Mouse (Mus musculus) CH12.LX (cell line): ENCODE results near the gene Arrdc2. TPM values are rescaled to one million over a fixed set of nuclear protein-coding genes. Genes with fewer than 3 reads are reported as not detected.
A peak's percentile ranks its signal among the peaks of the same experiment; 100 is the strongest.

Source experiments
- DNase-seq: peaks from one replicate; pipeline ENCODE4 v3.0.0-alpha.2; 2013; ENCODE audit errors: extremely low read depth
- H3K27ac ChIP-seq: 2 replicates; pipeline ENCODE4 v1.5.1; 2012; ENCODE audit warnings: low read depth, mild to moderate bottlenecking, control low read depth, moderate library complexity; ENCODE audit not compliant: insufficient read depth
- H3K27me3 ChIP-seq: replicated peaks from 2 replicates; pipeline ENCODE3; 2012; ENCODE audit warnings: inconsistent platforms
- H3K36me3 ChIP-seq, 2 experiments: replicated peaks in 1 of 2; 2 replicates each; pipeline versions ENCODE3 to v1.6.1; 2012; ENCODE audit warnings: inconsistent platforms in 1 of 2, low read length in 1 of 2, mild to moderate bottlenecking in 1 of 2, mixed read lengths in 1 of 2, moderate library complexity in 1 of 2; ENCODE audit not compliant: control insufficient read depth in 1 of 2, insufficient read depth in 1 of 2
- H3K4me1 ChIP-seq, 2 experiments: 2 replicates each; pipeline ENCODE4 v1.6.1; 2012; ENCODE audit warnings: inconsistent platforms in 1 of 2, moderate library complexity in 1 of 2; ENCODE audit not compliant: insufficient read depth in 2 of 2, control insufficient read depth in 1 of 2
- H3K4me2 ChIP-seq: 2 replicates; pipeline ENCODE4 v1.6.1; 2012; ENCODE audit warnings: low read depth, mild to moderate bottlenecking, control low read depth; ENCODE audit not compliant: poor library complexity, insufficient read depth, severe bottlenecking
- H3K4me3 ChIP-seq, 3 experiments: fragments of 150-350 bp in 1 of 3; sonication (generic) in 1 of 3; replicated peaks in 1 of 3; 2 replicates each; pipeline versions ENCODE3 to v1.5.1; 2011 to 2012; ENCODE audit warnings: low read depth in 2 of 3, low read length in 2 of 3, mild to moderate bottlenecking in 2 of 3, moderate library complexity in 2 of 3, control low read depth in 1 of 3, improper control_type of control experiment in 1 of 3, inconsistent platforms in 1 of 3, mixed read lengths in 1 of 3; ENCODE audit not compliant: poor library complexity in 1 of 3
- H3K79me2 ChIP-seq: replicated peaks from 2 replicates; pipeline ENCODE4 v1.6.1; 2012; ENCODE audit warnings: mild to moderate bottlenecking, moderate library complexity; ENCODE audit not compliant: control insufficient read depth, poor library complexity, insufficient read depth, severe bottlenecking; ENCODE audit errors: extremely low read depth
- H3K9ac ChIP-seq: 2 replicates; pipeline ENCODE4 v1.6.1; 2012; ENCODE audit warnings: low read depth, mild to moderate bottlenecking, control low read depth, moderate library complexity; ENCODE audit not compliant: insufficient read depth
- H3K9me3 ChIP-seq: replicated peaks from 2 replicates; pipeline ENCODE3; 2012; ENCODE audit warnings: low read length, inconsistent platforms, mixed read lengths
- BHLHE40 ChIP-seq: IDR thresholded peaks from 2 replicates; pipeline ENCODE4 v1.6.1; 2011; ENCODE audit warnings: mild to moderate bottlenecking, low read depth, low read length, improper control_type of control experiment
- CHD2 ChIP-seq: IDR thresholded peaks from 2 replicates; pipeline ENCODE4 v1.6.1; 2011; ENCODE audit warnings: low read length, improper control_type of control experiment
- E2F4 ChIP-seq: IDR thresholded peaks from 2 replicates; pipeline ENCODE4 v1.6.1; 2011; ENCODE audit warnings: low read depth, low read length, improper control_type of control experiment; ENCODE audit not compliant: insufficient replicate concordance
- ELF1 ChIP-seq: IDR thresholded peaks from 2 replicates; pipeline ENCODE4 v1.6.1; 2014; ENCODE audit warnings: low read depth, mild to moderate bottlenecking, inconsistent platforms, low read length, improper control_type of control experiment
- EP300 ChIP-seq: IDR thresholded peaks from 2 replicates; pipeline ENCODE4 v1.6.1; 2011; ENCODE audit warnings: low read length, improper control_type of control experiment
- ETS1 ChIP-seq: conservative IDR thresholded peaks from 2 replicates; pipeline ENCODE4 v1.6.1; 2012; ENCODE audit warnings: low read depth, mild to moderate bottlenecking, inconsistent platforms, low read length, improper control_type of control experiment, moderate library complexity
- GABPA ChIP-seq: IDR thresholded peaks from 2 replicates; pipeline ENCODE4 v1.6.1; 2012; ENCODE audit warnings: low read depth, low read length, improper control_type of control experiment, inconsistent platforms; ENCODE audit not compliant: insufficient replicate concordance
- HCFC1 ChIP-seq: IDR thresholded peaks from 2 replicates; pipeline ENCODE4 v1.6.1; 2012; ENCODE audit warnings: low read depth, mild to moderate bottlenecking, inconsistent platforms, low read length, improper control_type of control experiment
- IRF4 ChIP-seq: IDR thresholded peaks from 2 replicates; pipeline ENCODE4 v1.6.1; 2014; ENCODE audit warnings: low read depth, mild to moderate bottlenecking, inconsistent platforms, low read length, improper control_type of control experiment
- JUN ChIP-seq: IDR thresholded peaks from 2 replicates; pipeline ENCODE4 v1.6.1; 2011; ENCODE audit warnings: low read depth, mild to moderate bottlenecking, low read length, improper control_type of control experiment, moderate library complexity; ENCODE audit not compliant: insufficient read depth
- KAT2A ChIP-seq: IDR thresholded peaks from 2 replicates; pipeline ENCODE4 v1.6.1; 2012; ENCODE audit warnings: low read length, improper control_type of control experiment, inconsistent platforms; ENCODE audit not compliant: insufficient replicate concordance
- MAFK ChIP-seq: IDR thresholded peaks from 2 replicates; pipeline ENCODE4 v1.6.1; 2011; ENCODE audit warnings: low read length, improper control_type of control experiment; ENCODE audit not compliant: insufficient replicate concordance
- MAX ChIP-seq: IDR thresholded peaks from 2 replicates; pipeline ENCODE4 v1.6.1; 2011; ENCODE audit warnings: low read length, improper control_type of control experiment
- MAZ ChIP-seq: IDR thresholded peaks from 2 replicates; pipeline ENCODE4 v1.6.1; 2012; ENCODE audit warnings: low read depth, mild to moderate bottlenecking, inconsistent platforms, low read length, improper control_type of control experiment, moderate library complexity
- MEF2A ChIP-seq: IDR thresholded peaks from 2 replicates; pipeline ENCODE4 v1.6.1; 2014; ENCODE audit warnings: low read depth, mild to moderate bottlenecking, inconsistent platforms, low read length, improper control_type of control experiment, borderline replicate concordance
- MXI1 ChIP-seq: IDR thresholded peaks from 2 replicates; pipeline ENCODE4 v1.6.1; 2011; ENCODE audit warnings: mild to moderate bottlenecking, low read depth, low read length, improper control_type of control experiment
- MYC ChIP-seq: IDR thresholded peaks from 2 replicates; pipeline ENCODE4 v1.6.1; 2011; ENCODE audit warnings: low read depth, mild to moderate bottlenecking, improper control_type of control experiment, low read length
- NELFE ChIP-seq: IDR thresholded peaks from 2 replicates; pipeline ENCODE4 v1.6.1; 2011; ENCODE audit warnings: low read depth, low read length, improper control_type of control experiment
- PAX5 ChIP-seq: IDR thresholded peaks from 2 replicates; pipeline ENCODE4 v1.6.1; 2012; ENCODE audit warnings: low read length, inconsistent platforms, mixed read lengths
- POLR2A ChIP-seq: IDR thresholded peaks from 2 replicates; pipeline ENCODE4 v1.6.1; 2011; ENCODE audit warnings: low read depth, mild to moderate bottlenecking, improper control_type of control experiment, low read length
- POLR2AphosphoS2 ChIP-seq: IDR thresholded peaks from 2 replicates; pipeline ENCODE4 v1.6.1; 2011; ENCODE audit warnings: low read depth, low read length, improper control_type of control experiment
- RCOR1 ChIP-seq: conservative IDR thresholded peaks from 2 replicates; pipeline ENCODE4 v1.6.1; 2012; ENCODE audit warnings: low read depth, mild to moderate bottlenecking, inconsistent platforms, low read length, improper control_type of control experiment
- SIN3A ChIP-seq: IDR thresholded peaks from 2 replicates; pipeline ENCODE4 v1.6.1; 2012; ENCODE audit warnings: low read length, improper control_type of control experiment, inconsistent platforms
- TBP ChIP-seq: conservative IDR thresholded peaks from 2 replicates; pipeline ENCODE4 v1.6.1; 2011; ENCODE audit warnings: low read depth, low read length, improper control_type of control experiment
- TCF12 ChIP-seq: IDR thresholded peaks from 2 replicates; pipeline ENCODE4 v1.6.1; 2014; ENCODE audit warnings: low read depth, mild to moderate bottlenecking, inconsistent platforms, low read length, improper control_type of control experiment
- USF2 ChIP-seq: conservative IDR thresholded peaks from 2 replicates; pipeline ENCODE4 v1.6.1; 2011; ENCODE audit warnings: low read depth, low read length, improper control_type of control experiment
- ZC3H11A ChIP-seq: IDR thresholded peaks from 2 replicates; pipeline ENCODE4 v1.6.1; 2012; ENCODE audit warnings: low read depth, mild to moderate bottlenecking, inconsistent platforms, low read length, improper control_type of control experiment
- ZKSCAN1 ChIP-seq: IDR thresholded peaks from 2 replicates; pipeline ENCODE4 v1.6.1; 2012; ENCODE audit warnings: low read depth, inconsistent platforms, low read length, improper control_type of control experiment, borderline replicate concordance
- ZMIZ1 ChIP-seq: IDR thresholded peaks from 2 replicates; pipeline ENCODE4 v1.6.1; 2012; ENCODE audit warnings: low read depth, mild to moderate bottlenecking, inconsistent platforms, low read length, improper control_type of control experiment
- ZNF384 ChIP-seq: IDR thresholded peaks from 2 replicates; pipeline ENCODE4 v1.6.1; 2012; ENCODE audit warnings: low read depth, low read length, improper control_type of control experiment, inconsistent platforms
- dilution Hi-C: fragments of 300-500 bp; cut with MboI; formaldehyde crosslinking; loops from 2 replicates; pipeline ENCODE4 v1.14.3; 2020; ENCODE audit warnings: low sequenced_read_pairs; ENCODE audit not compliant: extremely low pct_unique_long_range_greater_than_20kb, extremely low pct_ligation_motif_present
- in situ Hi-C: fragments of 300-500 bp; cut with MboI; formaldehyde crosslinking; loops from 3 replicates; pipeline ENCODE4 v1.14.3; 2019; ENCODE audit warnings: low sequenced_read_pairs, low pct_ligation_motif_present, low pct_unique_long_range_greater_than_20kb, mixed read lengths
- polyA plus RNA-seq: library from polyadenylated mRNA; unstranded; fragments of >175 nt; gene quantifications from 2 replicates; pipeline ENCODE4 v1.2.1, GENCODE M21; 2012; ENCODE audit warnings: low read depth; ENCODE audit not compliant: insufficient read length
- total RNA-seq, 2 experiments: library from RNA; depleted of rRNA; stranded (reverse); fragments of 300-350 nt in 1 of 2; fragments of >200 nt in 1 of 2; gene quantifications; 2 replicates each; pipeline ENCODE4 v1.2.3; 2012 to 2014

Arrdc2 gene
- total and polyA plus RNA-seq, 3 experiments, result 5.6 to 8.0 (median 6.1) TPM

- H3K4me1 ChIP-seq, result peaks cover 12 to 55% of the 10 kb centered on the region in 2 experiments
- peaks cover 14 to 36% of the 10 kb centered on the region in 2 experiments for H3K36me3 ChIP-seq
- H3K27me3 ChIP-seq, result peaks cover 39% of the 10 kb centered on the region
- no peak for DNase-seq
- no peak for TF ChIP-seq MAFK
- TF ChIP-seq NELFE, result no peak
- TF ChIP-seq MAZ, result 0 out of 2 replicates have a peak, but pooled peaks have one; percentile 0
- no peak for TF ChIP-seq ZMIZ1
- TF ChIP-seq CHD2, result no peak
- TF ChIP-seq PAX5, result no peak
- no peak for TF ChIP-seq TBP
- TF ChIP-seq KAT2A, result no peak
- TF ChIP-seq, all 38 proteins: peak for 1
- in situ Hi-C loops (no loop called here), dilution Hi-C loops (no loop called here)
- Histone ChIP-seq H3K27ac (no peak overlapping the region), H3K79me2 (no peaks in the 10 kb centered on the region), H3K9me3 (no peaks in the 10 kb centered on the region), H3K4me2 (peak overlapping the region; percentile 77; the same call in 1 of the 2 replicates), H3K4me3 (peak overlapping the region in 1 of 3 experiments; percentile 20), H3K9ac (no peak overlapping the region)
Observed at GRCm38 (mm10) chr8:70866001-70866520, 26.5 kb upstream of the Arrdc2 start.

- H3K27ac ChIP-seq, result no peak overlapping the region
- H3K36me3 ChIP-seq, result peaks cover 14 to 31% of the 10 kb centered on the region in 2 experiments
- peak overlapping the region in 1 of 3 experiments; percentile 16 for H3K4me3 ChIP-seq
- in situ Hi-C loops, result no loop called here
- peaks cover 12 to 53% of the 10 kb centered on the region in 2 experiments for H3K4me1 ChIP-seq
- H3K9ac ChIP-seq, result no peak overlapping the region
- DNase-seq, result peak; percentile 100
- H3K79me2 ChIP-seq, result no peaks in the 10 kb centered on the region
- dilution Hi-C loops, result no loop called here
- peak overlapping the region; percentile 86 for H3K4me2 ChIP-seq
- H3K27me3 ChIP-seq, result peaks cover 42% of the 10 kb centered on the region
- no peaks in the 10 kb centered on the region for H3K9me3 ChIP-seq
- TF ChIP-seq BHLHE40 (peak; percentile 90), MYC (no peak), ETS1 (peak; percentile 100), RCOR1 (no peak), MAX (peak; percentile 14; the same call in 1 of the 2 replicates), ZMIZ1 (no peak), POLR2AphosphoS2 (no peak), ZC3H11A (no peak), EP300 (peak; percentile 37; the same call in 1 of the 2 replicates), MAZ (peak; percentile 95), MAFK (no peak), ZNF384 (no peak), MEF2A (peak; percentile 93), ELF1 (peak; percentile 74), E2F4 (no peak), MXI1 (peak; percentile 96), USF2 (no peak), PAX5 (no peak), GABPA (no peak), ZKSCAN1 (no peak), POLR2A (no peak), TCF12 (peak; percentile 81), HCFC1 (peak; percentile 68), IRF4 (peak; percentile 92), JUN (no peak), SIN3A (peak; percentile 88; the same call in 1 of the 2 replicates)
Observed at GRCm38 (mm10) chr8:70865350-70866000, 26.0 kb upstream of the Arrdc2 start.
